ENCODE assay signal across 26 mouse cellular contexts in genomic region chr8:94372955-94373599, GRCm38 (mm10). TPM values are rescaled to one million over a fixed set of nuclear protein-coding genes. Genes with fewer than 3 reads are reported as not detected.
A peak's percentile ranks its signal among the peaks of the same experiment; 100 is the strongest.
DNase-seq lines count a peak whose midpoint lies in the region; ATAC-seq lines count a peak whose summit lies in the region.
"Had no signal": no experiment of that assay in that cellular context is flagged by ENCODE, and none has a peak within 500 bp of the region (broad histone marks: within the 10 kb centered on the region; RNA-seq: fewer than 3 reads in every experiment).

No protein-coding gene starts in this region.

- H3K36me3 ChIP-seq in midbrain, embryonic 11.5 days (ENCODE audit: control insufficient read depth, insufficient read depth, low read length): no peaks in the 10 kb centered on the region
- no peaks in the 10 kb centered on the region for H3K36me3 ChIP-seq in midbrain, embryonic 16.5 days (ENCODE audit: control insufficient read depth, insufficient read depth, low read length)
- H3K36me3 ChIP-seq: heart, embryonic 15.5 days; limb, embryonic 10.5 days; neural tube, embryonic 15.5 days had no signal

- no peaks in the 10 kb centered on the region for H3K9me3 ChIP-seq in midbrain, embryonic 11.5 days (ENCODE audit: control insufficient read depth, low read length)
- no peaks in the 10 kb centered on the region for H3K9me3 ChIP-seq in midbrain, embryonic 16.5 days (replicated peaks; ENCODE audit: control insufficient read depth, low read length, poor library complexity, severe bottlenecking)
- H3K9me3 ChIP-seq: forebrain, embryonic 13.5 days; heart, embryonic 15.5 days; limb, embryonic 10.5 days; neural tube, embryonic 15.5 days had no signal

- DNase-seq in midbrain, embryonic 11.5 days (ENCODE audit: low spot score, missing footprints): peak; percentile 69
- peak; percentile 45 for DNase-seq in T-cell, adult 2 months (ENCODE audit: low spot score)
- DNase-seq in right cerebral cortex, postnatal 25 days: no peak
- no peak for DNase-seq in lung, postnatal 36 days
- DNase-seq: cerebellum, adult 9-10 months; gastrocnemius, postnatal 10 days; heart, adult 18-20 months; kidney, postnatal 36 days; layer of hippocampus, adult 9-11 months; midbrain, embryonic 14.5 days; right cerebral cortex, postnatal 14 days; thymus, postnatal 4 days had no signal

- no peaks in the 10 kb centered on the region for H3K4me1 ChIP-seq in midbrain, embryonic 11.5 days (ENCODE audit: control insufficient read depth, insufficient read depth, low read length)
- H3K4me1 ChIP-seq in midbrain, embryonic 16.5 days (ENCODE audit: control insufficient read depth, insufficient read depth, low read length): no peaks in the 10 kb centered on the region
- H3K4me1 ChIP-seq: forebrain, embryonic 13.5 days; neural tube, embryonic 15.5 days had no signal

- 84% methylated on average over 6 of the region's 6 CpGs for WGBS in midbrain, embryonic 11.5 days
- 86% methylated on average over 6 of the region's 6 CpGs for WGBS in midbrain, embryonic 16.5 days

- no peak overlapping the region for H3K27ac ChIP-seq in midbrain, embryonic 11.5 days (ENCODE audit: low read depth, low read length)
- H3K27ac ChIP-seq in midbrain, embryonic 16.5 days (ENCODE audit: low read length): no peak overlapping the region
- H3K27ac ChIP-seq: forebrain, embryonic 13.5 days; heart, embryonic 15.5 days; left cerebral cortex, adult 2 months; limb, embryonic 10.5 days; liver, embryonic 14.5 days; neural tube, embryonic 15.5 days had no signal

- H3K9ac ChIP-seq in midbrain, embryonic 11.5 days (ENCODE audit: low read length): no peak overlapping the region
- H3K9ac ChIP-seq in midbrain, embryonic 16.5 days (ENCODE audit: low read depth, low read length): no peak overlapping the region
- H3K9ac ChIP-seq: forebrain, embryonic 13.5 days; heart, embryonic 15.5 days; liver, embryonic 14.5 days; neural tube, embryonic 15.5 days had no signal

- H3K4me3 ChIP-seq in midbrain, embryonic 11.5 days (ENCODE audit: low read depth, low read length): no peak overlapping the region
- no peak overlapping the region for H3K4me3 ChIP-seq in midbrain, embryonic 16.5 days (ENCODE audit: low read depth, low read length)
- H3K4me3 ChIP-seq: erythroblast, embryonic 14.5 days; forebrain, embryonic 13.5 days; heart, embryonic 15.5 days; left cerebral cortex, adult 2 months; limb, embryonic 10.5 days; myocyte; neural tube, embryonic 15.5 days had no signal

- no peak for ATAC-seq in midbrain, embryonic 11.5 days (ENCODE audit: low FRiP score)
- no peak for ATAC-seq in midbrain, embryonic 16.5 days
- peak; percentile 55 for ATAC-seq in inflammation-experienced regulatory T-cells, adult 6 months
- ATAC-seq in erythroblast, adult 5-6 weeks (replicated peaks; ENCODE audit: low FRiP score, poor library complexity, severe bottlenecking): no peak
- ATAC-seq: forebrain, embryonic 13.5 days had no signal

- no peak overlapping the region for H3K4me2 ChIP-seq in midbrain, embryonic 11.5 days
- no peak overlapping the region for H3K4me2 ChIP-seq in midbrain, embryonic 16.5 days (ENCODE audit: low read length)
- H3K4me2 ChIP-seq: forebrain, embryonic 13.5 days; heart, embryonic 15.5 days; neural tube, embryonic 15.5 days had no signal

- no peaks in the 10 kb centered on the region for H3K27me3 ChIP-seq in midbrain, embryonic 11.5 days (ENCODE audit: control insufficient read depth, insufficient read depth, low read length)
- H3K27me3 ChIP-seq in midbrain, embryonic 16.5 days (ENCODE audit: control insufficient read depth, insufficient read depth, low read depth, low read length): no peaks in the 10 kb centered on the region
- H3K27me3 ChIP-seq: forebrain, embryonic 13.5 days; heart, embryonic 15.5 days; neural tube, embryonic 15.5 days had no signal

RNA-seq across cellular contexts. Expression of gene Herpud1, which starts 13.2 kb away (rescaled TPM):
- polyA plus RNA-seq in midbrain, embryonic 11.5 days (2014; fragmentation: Nextera tagmentation; extraction: Ambion mirVana): 56.8 and 60.4 TPM in 2 replicates
- polyA plus RNA-seq in midbrain, embryonic 16.5 days (2015; fragmentation: Nextera tagmentation; extraction: Ambion mirVana): 72.3 and 82.7 TPM in 2 replicates
- polyA plus RNA-seq in inflammation-experienced regulatory T-cells, adult 6 months (2017; shearing (Covaris generic)): 100 to 1,000 TPM in 2 of 3 experiments, 10 to 100 TPM in 1; 75.9 to 149 (median 110) TPM
- 52.1 and 56.6 TPM in 2 replicates for total RNA-seq in erythroblast, adult 5-6 weeks (2015; ENCODE audit: low replicate concordance)
- 60.9 and 70.5 TPM in 2 replicates for total RNA-seq in erythroblast, adult 5-6 weeks (2017; ENCODE audit: low replicate concordance)

RNA-seq across cellular contexts. Expression of gene Slc12a3, which starts 44.1 kb away (rescaled TPM):
- polyA plus RNA-seq in midbrain, embryonic 11.5 days (2014; fragmentation: Nextera tagmentation; extraction: Ambion mirVana): not detected in 2 replicates
- polyA plus RNA-seq in midbrain, embryonic 16.5 days (2015; fragmentation: Nextera tagmentation; extraction: Ambion mirVana): 0.09 TPM in 1 of 2 replicates, not detected in the other
- polyA plus RNA-seq in inflammation-experienced regulatory T-cells, adult 6 months (2017; shearing (Covaris generic)): under 1 TPM in 1 of 3 experiments, not detected in 2; 0.20 TPM
- 2.5 TPM in 1 of 2 replicates, not detected in the other for total RNA-seq in erythroblast, adult 5-6 weeks (2015; ENCODE audit: low replicate concordance)
- total RNA-seq in erythroblast, adult 5-6 weeks (2017; ENCODE audit: low replicate concordance): 0.34 TPM in 1 of 2 replicates, not detected in the other
- total RNA-seq: common myeloid progenitor, adult 5-6 weeks; gastrocnemius, postnatal 10 days; MEL had no signal
- polyA plus RNA-seq: embryonic facial prominence, embryonic 11.5 days; erythroblast, embryonic 14.5 days; forebrain, embryonic 13.5 days; limb, embryonic 10.5 days had no signal

Comparison
In these comparisons a context has a peak if more than half of its experiments do, and no peak if none do; other contexts are left out.
1. DNase-seq: peak in midbrain, embryonic 11.5 days (single experiment) and T-cell, adult 2 months (single experiment); none in right cerebral cortex, postnatal 25 days (single experiment) and lung, postnatal 36 days (single experiment).